Mouse (Mus musculus) adipose tissue, adult 10 weeks (tissue): ENCODE results near the gene Ankfy1. TPM values are rescaled to one million over a fixed set of nuclear protein-coding genes. Genes with fewer than 3 reads are reported as not detected.

Experiments used
- polyA plus RNA-seq: library from polyadenylated mRNA; stranded (reverse); fragments of 350-450 nt; fragmentation: Illumina TruSeq; extraction: RNeasy Lipid Tissue Mini Kit (QIAGEN cat#74804); gene quantifications from one replicate; pipeline ENCODE4 v1.2.3, GENCODE M21; 2014; ENCODE audit warnings: low read depth, low replicate concordance

Gene Ankfy1
- 26.2 TPM for polyA plus RNA-seq

GRCm38 (mm10) chr11:72689551-72690510, at the start of gene Ankfy1:
TSS of gene Ankfy1 (plus strand) at chr11:72690006.

DNA sequence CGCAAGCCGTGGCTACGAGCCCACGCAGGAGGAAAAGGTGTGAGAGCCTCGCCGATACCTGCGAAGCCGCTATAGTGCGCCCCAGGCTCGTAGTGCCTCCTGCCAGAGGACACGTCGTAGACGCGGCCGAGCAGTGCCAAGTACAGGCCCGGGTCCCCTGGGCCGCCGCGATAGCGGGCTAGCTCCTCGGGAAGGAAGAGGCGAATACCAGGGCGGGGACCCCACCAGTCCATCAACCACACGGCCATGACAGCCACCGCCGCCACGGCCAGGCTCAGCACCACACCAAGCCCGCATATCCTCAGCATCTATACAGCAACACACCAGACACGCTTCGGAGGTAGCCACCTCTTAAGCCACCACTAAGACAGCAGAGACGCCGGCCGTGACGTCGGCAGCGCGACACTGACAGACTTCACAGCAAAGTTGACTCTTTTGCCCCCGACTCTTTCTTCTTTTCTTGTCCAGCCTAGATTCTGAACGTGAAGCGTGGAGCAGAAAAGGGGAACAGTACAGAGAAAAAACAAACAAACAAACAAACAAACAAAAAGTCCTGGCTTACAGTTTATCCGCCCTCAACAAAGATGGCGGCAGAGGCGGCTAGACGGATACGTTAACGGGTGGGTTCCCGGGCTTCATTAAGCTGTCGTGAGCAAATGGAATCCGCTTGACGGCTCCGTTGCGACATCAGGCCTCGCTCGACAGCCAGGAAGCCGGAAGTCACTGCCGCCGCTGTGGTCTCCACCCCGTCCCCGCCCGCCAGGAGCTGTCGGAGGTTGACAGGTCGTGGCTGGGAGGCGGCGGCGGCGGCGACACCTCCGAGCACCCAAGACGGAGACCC, 105.9 kb downstream of the Ankfy1 start, which contains the start of the genes Cyb5d2 and Zzef1:
Gene Cyb5d2 (minus strand): TSS at position 688 of the 841 bp plus-strand sequence.
Gene Zzef1 (plus strand): TSS at position 772 of the 841 bp plus-strand sequence.

Other genes starting within 250 kb of the Ankfy1 start
- 43.2 TPM for gene Mybbp1a, start 248.7 kb upstream of the Ankfy1 start, polyA plus RNA-seq
- gene Spns2, start 200.1 kb upstream of the Ankfy1 start, polyA plus RNA-seq = 18.1 TPM
- 1.2 TPM for gene Spns3, start 139.5 kb upstream of the Ankfy1 start, polyA plus RNA-seq
- 23.2 TPM for gene Ube2g1, start 82.7 kb upstream of the Ankfy1 start, polyA plus RNA-seq
- gene Cyb5d2, start 106.1 kb downstream of the Ankfy1 start, polyA plus RNA-seq = 12.0 TPM
- 21.9 TPM for gene Zzef1, start 106.2 kb downstream of the Ankfy1 start, polyA plus RNA-seq